Mouse (Mus musculus) adrenal gland, postnatal 0 days (tissue): ENCODE measurements around the gene Usp17le. TPM values are rescaled to one million over a fixed set of nuclear protein-coding genes. Genes with fewer than 3 reads are reported as not detected.

Experiments
- polyA plus RNA-seq: library from polyadenylated mRNA; unstranded; fragments of >200 nt; fragmentation: Nextera tagmentation; extraction: Ambion mirVana; gene quantifications from 2 replicates; pipeline ENCODE4 v1.2.1, GENCODE M21; 2015

Usp17le gene
- polyA plus RNA-seq = not detected in 2 replicates

DNA sequence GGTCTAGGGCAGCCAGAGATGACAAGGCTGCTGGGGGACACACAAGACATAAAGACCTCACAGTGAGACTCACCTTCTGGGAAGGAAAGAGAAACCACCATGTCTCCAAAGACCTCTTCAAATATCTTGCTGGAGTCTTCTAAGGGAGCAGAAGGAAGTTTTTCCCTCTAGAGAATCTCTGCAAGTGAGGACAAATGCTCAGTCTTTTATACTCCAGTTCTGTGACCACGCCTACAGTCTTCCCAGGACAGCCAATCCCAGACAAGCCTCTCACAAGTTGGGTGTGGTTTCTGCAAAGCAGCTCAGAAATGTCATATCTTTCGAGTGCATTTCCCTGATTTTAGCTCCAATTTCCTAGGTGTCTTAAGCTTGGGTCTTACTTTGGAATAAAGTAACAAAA lies at the start of gene Usp17le:
Usp17le (minus strand) TSS at position 101 of the 400 bp plus-strand sequence.

Other genes with a start within 250 kb of the Usp17le start
- gene Olfr651, start 227.3 kb downstream of the Usp17le start, polyA plus RNA-seq = not detected in 2 replicates
- gene Olfr652, start 216.6 kb downstream of the Usp17le start, polyA plus RNA-seq = not detected in 2 replicates
- gene Olfr653, start 200.2 kb downstream of the Usp17le start, polyA plus RNA-seq = not detected in 2 replicates
- not detected in 2 replicates for gene Olfr654, start 190.4 kb downstream of the Usp17le start, polyA plus RNA-seq
- gene Olfr655, start 175.7 kb downstream of the Usp17le start, polyA plus RNA-seq = not detected in 2 replicates
- gene Olfr656, start 163.5 kb downstream of the Usp17le start, polyA plus RNA-seq = not detected in 2 replicates
- not detected in 2 replicates for gene Olfr657, start 152.7 kb downstream of the Usp17le start, polyA plus RNA-seq
- not detected in 2 replicates for gene Olfr658, start 130.2 kb downstream of the Usp17le start, polyA plus RNA-seq
- not detected in 2 replicates for gene Olfr659, start 110.7 kb downstream of the Usp17le start, polyA plus RNA-seq
- gene Olfr661, start 91.0 kb downstream of the Usp17le start, polyA plus RNA-seq = not detected in 2 replicates
- gene Usp17lb, start 65.1 kb upstream of the Usp17le start, polyA plus RNA-seq = not detected in 2 replicates
- gene Usp17la, start 79.5 kb upstream of the Usp17le start, polyA plus RNA-seq = not detected in 2 replicates
- not detected in 2 replicates for gene Olfr665, start 100.6 kb upstream of the Usp17le start, polyA plus RNA-seq
- not detected in 2 replicates for gene Olfr666, start 118.5 kb upstream of the Usp17le start, polyA plus RNA-seq
- not detected in 2 replicates for gene Olfr667, start 144.0 kb upstream of the Usp17le start, polyA plus RNA-seq
- not detected in 2 replicates for gene Olfr668, start 150.6 kb upstream of the Usp17le start, polyA plus RNA-seq
- not detected in 2 replicates for gene Olfr669, start 156.8 kb upstream of the Usp17le start, polyA plus RNA-seq
- not detected in 2 replicates for gene Olfr670, start 185.2 kb upstream of the Usp17le start, polyA plus RNA-seq
- not detected in 2 replicates for gene Olfr671, start 201.7 kb upstream of the Usp17le start, polyA plus RNA-seq
- not detected in 2 replicates for gene Olfr672, start 224.6 kb upstream of the Usp17le start, polyA plus RNA-seq